Mouse (Mus musculus) C2C12 (cell line): Measurements from ENCODE around the gene Pin1rt1. TPM values are rescaled to one million over a fixed set of nuclear protein-coding genes. Genes with fewer than 3 reads are reported as not detected.

Experiments used
- H3K27me3 ChIP-seq: one replicate; pipeline ENCODE4 v1.6.1; 2011; ENCODE audit not compliant: control insufficient read depth, insufficient read depth, insufficient read length
- H3K36me3 ChIP-seq: one replicate; pipeline ENCODE4 v1.6.1; 2011; ENCODE audit not compliant: control insufficient read depth, insufficient read depth
- H3K4me3 ChIP-seq: one replicate; pipeline ENCODE4 v1.5.1; 2011; ENCODE audit warnings: mild to moderate bottlenecking, control low read depth; ENCODE audit not compliant: poor library complexity, insufficient read depth, severe bottlenecking
- H3K79me2 ChIP-seq: one replicate; pipeline ENCODE4 v1.6.1; 2011; ENCODE audit not compliant: control insufficient read depth, insufficient read depth
- H3K79me3 ChIP-seq: one replicate; pipeline ENCODE4 v1.6.1; 2011; ENCODE audit warnings: low read depth, control low read depth
- H3ac ChIP-seq: one replicate; pipeline ENCODE3; 2011; ENCODE audit warnings: low read depth; ENCODE audit not compliant: control insufficient read depth, insufficient read length
- CEBPB ChIP-seq: IDR thresholded peaks from one replicate; pipeline ENCODE4 v1.6.1; 2011; ENCODE audit warnings: low read depth, mild to moderate bottlenecking, control low read depth, moderate library complexity
- CTCF ChIP-seq: IDR thresholded peaks from one replicate; pipeline ENCODE4 v1.5.1; 2011; ENCODE audit not compliant: control insufficient read depth, insufficient read depth, insufficient read length
- FOSL1 ChIP-seq: IDR thresholded peaks from one replicate; pipeline ENCODE4 v1.8.0; 2011; ENCODE audit warnings: mild to moderate bottlenecking, low read length; ENCODE audit not compliant: poor library complexity, insufficient read depth, severe bottlenecking
- MAX ChIP-seq: IDR thresholded peaks from one replicate; pipeline ENCODE4 v1.6.1; 2011; ENCODE audit warnings: mild to moderate bottlenecking, control low read depth
- MYOD1 ChIP-seq: IDR thresholded peaks from one replicate; pipeline ENCODE4 v1.6.1; 2011; ENCODE audit warnings: low read depth; ENCODE audit not compliant: control insufficient read depth, insufficient read length
- MYOG ChIP-seq: IDR thresholded peaks from one replicate; pipeline ENCODE4 v1.6.1; 2011; ENCODE audit not compliant: control insufficient read depth, insufficient read length; ENCODE audit errors: extremely low read depth
- USF1 ChIP-seq: IDR thresholded peaks from one replicate; pipeline ENCODE4 v1.6.1; 2011; ENCODE audit warnings: low read depth, mild to moderate bottlenecking, control low read depth, moderate library complexity
- polyA plus RNA-seq: library from polyadenylated mRNA; unstranded; fragments of >200 nt; fragmentation: generic; extraction: Trizol; gene quantifications from one replicate; pipeline ENCODE4 v1.2.1, GENCODE M21; 2012; ENCODE audit warnings: missing spikeins

Gene Pin1rt1
- polyA plus RNA-seq, 1 experiment: not detected

DNA sequence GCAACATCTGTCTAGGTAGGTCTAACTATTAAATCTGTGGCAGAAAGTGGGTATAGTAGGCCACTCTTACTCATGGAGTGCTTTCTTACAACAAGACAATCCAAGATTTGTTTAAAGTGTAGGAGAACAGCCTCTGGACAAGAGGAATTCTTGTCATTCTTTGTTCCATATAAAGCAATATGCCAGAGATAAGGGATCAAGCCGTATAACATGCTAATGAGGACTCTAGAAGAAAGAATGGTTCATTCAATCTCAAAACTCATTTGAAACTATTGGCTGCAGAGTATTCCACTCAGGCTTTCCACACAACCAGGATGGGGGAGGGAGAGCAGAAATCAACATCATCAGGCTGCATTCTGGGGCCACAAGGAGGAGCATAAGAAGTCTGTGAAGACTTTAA, 11.2 kb upstream of the Pin1rt1 start:
- TF ChIP-seq MAX (no peak), MYOG (no peak), CEBPB (no peak), FOSL1 (no peak), MYOD1 (no peak), CTCF (no peak), USF1 (no peak)
- Histone ChIP-seq H3K79me3 (no peaks in the 10 kb centered on the region), H3K27me3 (no peaks in the 10 kb centered on the region), H3K79me2 (no peaks in the 10 kb centered on the region), H3ac (no peak overlapping the region), H3K36me3 (peaks cover 30% of the 10 kb centered on the region), H3K4me3 (no peak overlapping the region)

DNA sequence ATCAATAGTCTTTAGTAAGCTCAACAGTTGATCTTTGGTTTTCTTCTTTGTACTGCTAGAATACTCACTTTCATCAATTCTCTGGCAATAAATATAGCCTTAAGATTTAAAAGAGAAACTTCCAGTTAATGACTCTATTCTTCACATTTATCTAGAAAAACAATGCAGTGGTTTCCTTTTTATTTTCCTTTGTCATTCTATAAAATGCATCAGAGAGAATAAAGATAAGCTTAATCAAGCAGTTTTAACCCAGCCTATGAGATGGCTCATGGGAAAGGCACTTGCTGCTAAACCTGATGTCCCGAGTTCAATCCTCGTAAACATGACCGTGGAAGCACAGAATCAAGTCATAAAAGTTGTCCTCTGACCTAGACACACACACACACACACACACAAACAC, 5.8 kb upstream of the Pin1rt1 start:
- H3K4me3 ChIP-seq: no peak overlapping the region
- H3K79me3 ChIP-seq: no peaks in the 10 kb centered on the region

DNA sequence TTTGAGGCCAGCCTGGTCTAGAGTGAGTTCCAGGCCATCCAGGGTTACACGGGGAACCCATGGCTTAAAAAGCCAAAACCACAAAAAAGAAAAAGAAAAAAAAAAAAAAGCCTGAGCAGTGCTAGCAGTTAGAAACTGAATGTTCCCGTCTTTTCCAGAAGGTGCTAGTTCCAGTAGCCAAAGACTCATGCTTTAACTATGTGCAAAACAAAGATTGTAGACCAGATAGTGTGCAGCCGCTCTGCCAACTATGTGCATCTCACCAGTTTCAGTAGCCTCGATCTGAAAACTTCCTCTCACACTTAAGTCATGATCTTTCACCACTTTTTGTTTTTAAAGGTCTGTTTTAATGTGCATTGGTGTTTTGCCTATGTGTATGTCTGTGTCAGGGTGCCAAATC, 1.6 kb upstream of the Pin1rt1 start:
- Histone ChIP-seq H3K36me3 (no peaks in the 10 kb centered on the region), H3ac (no peak overlapping the region), H3K4me3 (no peak overlapping the region), H3K79me3 (no peaks in the 10 kb centered on the region), H3K79me2 (no peaks in the 10 kb centered on the region), H3K27me3 (no peaks in the 10 kb centered on the region)
- no peak for TF ChIP-seq USF1
- TF ChIP-seq MAX: no peak
- no peak for TF ChIP-seq CEBPB
- TF ChIP-seq MYOG: no peak
- no peak for TF ChIP-seq FOSL1
- no peak for TF ChIP-seq CTCF
- no peak for TF ChIP-seq MYOD1

More for the DNA sequence above, 5.8 kb upstream of the Pin1rt1 start:
- TF ChIP-seq MYOG (no peak), CTCF (no peak), MAX (no peak), CEBPB (no peak), FOSL1 (no peak), USF1 (no peak), MYOD1 (no peak)
- Histone ChIP-seq H3ac (no peak overlapping the region), H3K79me2 (no peaks in the 10 kb centered on the region), H3K27me3 (no peaks in the 10 kb centered on the region), H3K36me3 (peaks cover 12% of the 10 kb centered on the region)

- TF ChIP-seq FOSL1 (no peak), CTCF (no peak), MYOD1 (no peak), CEBPB (no peak), USF1 (no peak), MYOG (no peak)
- Histone ChIP-seq H3K79me2 (no peaks in the 10 kb centered on the region), H3ac (no peak overlapping the region), H3K4me3 (no peak overlapping the region), H3K36me3 (no peaks in the 10 kb centered on the region), H3K27me3 (no peaks in the 10 kb centered on the region), H3K79me3 (no peaks in the 10 kb centered on the region)
Observed at GRCm38 (mm10) chr2:104717231-104717735, 1.1 kb upstream of the Pin1rt1 start.

- no peak for TF ChIP-seq MYOD1
- no peak for TF ChIP-seq MAX
- Histone ChIP-seq H3K27me3 (no peaks in the 10 kb centered on the region), H3K79me2 (no peaks in the 10 kb centered on the region), H3K4me3 (no peak overlapping the region), H3K79me3 (no peaks in the 10 kb centered on the region), H3K36me3 (no peaks in the 10 kb centered on the region), H3ac (no peak overlapping the region)
Observed at GRCm38 (mm10) chr2:104714254-104714691, 1.9 kb downstream of the Pin1rt1 start.

DNA sequence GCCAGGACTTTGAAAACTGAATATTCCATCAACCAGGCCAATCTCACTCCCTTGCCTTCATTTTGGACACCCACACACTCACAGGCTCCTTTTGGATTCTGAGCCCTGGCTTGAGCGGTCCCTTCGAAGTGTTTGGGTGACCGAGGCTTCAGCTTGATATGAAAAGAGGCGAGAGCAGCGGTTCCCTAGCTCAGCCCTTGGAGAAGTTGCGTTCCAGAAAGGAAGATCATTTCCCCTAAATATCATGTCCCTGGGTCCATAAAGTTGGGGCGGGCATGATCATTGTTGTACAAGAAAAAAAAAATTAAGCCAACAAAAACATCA, 3.7 kb downstream of the Pin1rt1 start:
- no peaks in the 10 kb centered on the region for H3K79me3 ChIP-seq
- H3K27me3 ChIP-seq: no peaks in the 10 kb centered on the region
- TF ChIP-seq MYOG: no peak
- no peak for TF ChIP-seq MAX
- TF ChIP-seq CEBPB: no peak
- no peak for TF ChIP-seq CTCF
- no peak for TF ChIP-seq USF1
- no peak for TF ChIP-seq MYOD1
- no peak for TF ChIP-seq FOSL1
- H3ac ChIP-seq: peak overlapping the region; percentile 66
- no peaks in the 10 kb centered on the region for H3K36me3 ChIP-seq
- H3K4me3 ChIP-seq: peak overlapping the region; percentile 64
- H3K79me2 ChIP-seq: no peaks in the 10 kb centered on the region
